Mouse (Mus musculus): Measurements from ENCODE around the gene Sapcd2.
A peak's percentile ranks its signal among the peaks of the same experiment; 100 is the strongest.

The Sapcd2 gene

DNA sequence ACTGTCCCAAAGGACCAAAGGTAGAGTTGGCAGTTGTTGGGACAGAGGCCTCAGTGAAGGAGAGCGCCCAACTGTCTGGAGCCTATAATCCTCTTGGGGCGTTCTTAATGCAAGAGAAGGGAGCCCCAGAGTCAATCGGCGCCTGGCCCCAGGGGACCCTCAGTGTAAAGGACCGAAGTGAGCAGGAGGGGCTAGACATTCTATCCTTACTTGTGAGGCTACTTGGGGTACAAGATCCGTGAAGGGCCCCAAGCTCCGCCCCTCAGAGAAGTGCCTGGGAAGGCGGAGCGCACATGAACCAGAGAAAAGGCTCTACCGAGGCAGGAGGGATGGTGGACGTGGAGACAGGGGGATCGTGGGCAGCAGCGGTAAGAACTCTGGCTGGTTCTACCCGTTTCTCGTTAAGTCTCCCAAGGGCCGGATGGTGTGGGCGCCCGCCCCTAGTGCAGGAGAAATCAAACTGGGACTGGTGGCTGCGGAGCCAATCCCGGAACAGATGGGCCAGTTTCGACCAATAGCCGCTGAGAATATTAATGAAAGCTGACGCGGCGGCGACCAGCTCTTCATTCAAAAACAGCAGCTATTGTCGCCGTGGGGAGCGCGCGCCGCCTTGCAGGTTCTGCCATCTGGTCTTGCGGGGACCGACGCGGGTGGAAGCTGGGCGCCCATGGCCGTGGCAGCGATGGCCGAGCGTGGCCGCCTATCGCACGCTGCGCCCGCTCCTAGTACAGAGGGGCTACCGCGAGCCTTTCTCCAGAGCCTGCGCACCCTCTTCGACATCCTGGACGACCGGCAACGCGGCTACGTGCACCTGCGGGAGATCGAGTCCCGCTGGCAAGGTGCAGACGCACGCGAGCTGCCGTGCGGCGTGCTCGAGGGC lies at the start of gene Sapcd2:
Sapcd2 (plus strand) TSS at position 558 of the 880 bp plus-strand sequence.
- peak; percentile 82 for DNase-seq (ENCODE audit: low spot score)

DNA sequence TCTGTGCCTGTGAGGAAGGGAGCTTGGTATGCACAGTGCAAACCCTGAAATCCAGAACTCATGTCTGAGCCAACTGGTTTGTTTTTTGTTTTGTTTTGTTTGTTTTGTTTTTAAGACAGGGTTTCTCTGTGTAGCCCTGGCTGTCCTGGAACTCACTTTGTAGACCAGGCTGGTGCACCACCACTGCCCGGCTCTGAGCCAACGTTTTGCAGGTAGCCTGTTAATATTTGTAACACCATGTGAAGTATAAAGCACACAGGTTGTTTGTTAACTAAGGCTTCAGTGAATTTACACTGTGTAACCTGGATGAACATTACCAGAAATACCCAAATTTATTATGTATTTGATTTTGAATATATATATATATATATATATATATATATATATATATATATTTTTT lies 46.1 kb upstream of the Sapcd2 start:
- DNase-seq (ENCODE audit: low spot score) = no peak

DNA sequence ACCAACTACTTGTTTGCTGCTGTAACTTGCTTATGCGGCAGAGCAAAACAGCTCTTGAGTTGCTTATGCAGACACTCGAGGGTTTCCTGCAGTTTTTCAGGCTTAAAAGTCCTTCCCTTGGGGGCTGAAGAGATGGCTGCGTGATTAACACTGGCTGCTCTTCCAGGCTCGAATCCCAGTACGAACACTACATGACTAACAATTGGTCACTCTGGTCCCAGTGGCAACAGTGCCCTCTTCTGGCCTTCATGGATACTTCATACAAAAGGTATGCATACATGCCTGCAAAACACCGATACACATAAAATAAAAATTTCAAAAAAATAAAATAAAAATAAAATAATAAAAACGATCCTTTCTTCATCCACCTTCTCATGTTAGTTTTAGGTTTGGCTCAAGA lies 43.7 kb upstream of the Sapcd2 start:
- no peak for DNase-seq (ENCODE audit: low spot score)

DNA sequence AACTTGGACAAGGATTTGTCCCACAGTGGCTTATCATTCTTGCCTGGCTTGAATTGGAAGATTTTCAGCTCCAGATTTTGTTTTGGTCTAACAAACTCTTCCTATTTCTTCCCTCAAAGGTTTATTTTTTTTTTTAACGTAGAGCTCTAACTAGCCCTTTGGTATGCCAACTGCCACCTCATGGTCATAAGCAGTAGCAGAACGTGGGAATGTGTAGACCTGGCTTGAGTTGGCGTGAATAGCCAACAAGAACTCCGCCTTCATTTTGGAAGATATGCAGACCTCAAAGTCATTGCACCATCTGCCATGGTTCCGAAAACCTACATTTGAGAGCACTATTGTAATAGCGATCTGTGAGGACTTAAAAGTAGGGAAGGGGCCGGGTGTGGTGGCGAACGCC lies 40.7 kb upstream of the Sapcd2 start:
- DNase-seq (ENCODE audit: low spot score) = no peak

- DNase-seq (ENCODE audit: low spot score) = peak; percentile 100
These were observed 39.6 kb upstream of the Sapcd2 start, which contains the start of gene Man1b1 for GRCm38 (mm10) chr2:25332286-25333160. Gene Man1b1, plus strand, starts transcription at chr2:25332338.

DNA sequence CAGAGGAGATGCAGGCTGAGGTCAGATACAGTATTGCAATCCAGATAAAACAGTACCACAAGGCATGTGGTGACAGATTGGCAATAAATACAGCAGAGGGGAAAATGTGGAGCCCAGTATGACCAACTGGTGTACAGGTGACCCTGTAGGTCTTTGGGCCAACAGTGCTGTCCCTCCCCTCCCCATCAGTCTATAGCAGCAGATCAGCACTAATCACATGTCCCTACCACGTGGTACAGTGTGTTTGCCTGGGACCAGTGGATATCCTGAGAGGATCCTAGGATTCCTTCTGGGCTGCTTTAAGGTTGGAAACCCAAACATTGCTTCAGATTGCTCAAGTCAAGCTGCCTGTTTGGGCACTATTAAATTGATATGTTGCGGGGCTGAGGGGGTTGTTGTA lies 38.6 kb upstream of the Sapcd2 start:
- no peak for DNase-seq (ENCODE audit: low spot score)

DNA sequence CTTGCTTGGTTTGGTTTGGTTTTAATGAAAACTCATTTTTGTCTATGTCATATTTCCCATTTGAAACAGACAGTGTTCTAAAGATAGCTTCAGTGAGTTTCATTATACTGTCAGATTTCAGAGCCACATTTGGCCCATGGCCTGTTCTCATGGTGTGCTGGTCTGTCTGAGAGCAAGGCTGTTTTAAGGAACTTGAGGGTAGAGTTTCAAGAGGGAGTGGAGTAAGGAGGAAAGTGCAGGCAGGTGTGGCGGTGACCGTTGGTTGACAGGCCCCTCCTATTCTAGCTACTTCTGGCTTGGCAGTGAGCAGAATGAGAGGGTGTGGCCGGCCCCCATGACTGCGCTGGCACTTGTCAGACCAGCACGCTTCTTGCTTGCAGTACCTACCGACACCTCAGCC lies 33.8 kb upstream of the Sapcd2 start:
- DNase-seq (ENCODE audit: low spot score) = no peak

DNA sequence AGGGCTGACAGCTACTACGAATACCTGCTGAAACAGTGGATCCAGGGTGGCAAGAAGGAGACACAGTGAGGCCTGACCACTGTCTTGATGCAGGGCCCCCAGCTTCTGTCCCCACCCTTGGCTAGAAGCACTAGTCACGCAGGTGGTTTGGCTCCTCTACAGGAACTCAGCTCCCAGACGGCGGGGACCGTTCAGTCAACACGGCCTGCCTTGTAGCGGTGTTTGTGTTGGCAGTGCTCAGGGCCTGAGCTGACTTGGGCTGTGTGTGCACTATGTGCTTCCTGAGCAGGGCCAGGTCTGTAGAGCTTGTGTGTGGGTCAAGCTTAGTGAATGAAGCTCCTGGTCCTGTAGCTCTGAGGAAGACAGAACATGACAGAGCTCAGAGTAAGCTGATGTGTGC lies 24.0 kb upstream of the Sapcd2 start:
- no peak for DNase-seq (ENCODE audit: low spot score)

DNA sequence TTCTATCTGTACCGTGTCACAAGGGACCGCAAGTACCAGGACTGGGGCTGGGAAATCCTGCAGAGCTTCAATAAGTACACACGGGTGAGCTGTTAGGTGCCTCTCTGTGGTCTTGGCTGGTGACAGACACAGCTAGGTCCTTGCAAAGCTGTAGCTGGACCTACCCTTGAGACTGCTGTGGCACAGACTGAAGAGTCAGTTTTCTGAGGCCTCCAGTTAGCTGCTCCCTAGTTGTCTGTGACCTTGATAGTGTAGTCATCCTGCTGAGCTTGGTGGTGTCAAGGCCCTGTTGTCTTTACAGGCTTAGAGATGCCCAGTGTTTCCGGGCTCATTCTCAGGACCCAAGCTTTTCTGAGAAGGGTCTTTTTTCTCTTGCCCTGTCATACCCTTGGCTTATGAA lies 22.6 kb upstream of the Sapcd2 start:
- DNase-seq (ENCODE audit: low spot score) = no peak

GRCm38 (mm10) chr2:25350701-25351100 lies 21.4 kb upstream of the Sapcd2 start:
- DNase-seq (ENCODE audit: low spot score) = no peak

DNA sequence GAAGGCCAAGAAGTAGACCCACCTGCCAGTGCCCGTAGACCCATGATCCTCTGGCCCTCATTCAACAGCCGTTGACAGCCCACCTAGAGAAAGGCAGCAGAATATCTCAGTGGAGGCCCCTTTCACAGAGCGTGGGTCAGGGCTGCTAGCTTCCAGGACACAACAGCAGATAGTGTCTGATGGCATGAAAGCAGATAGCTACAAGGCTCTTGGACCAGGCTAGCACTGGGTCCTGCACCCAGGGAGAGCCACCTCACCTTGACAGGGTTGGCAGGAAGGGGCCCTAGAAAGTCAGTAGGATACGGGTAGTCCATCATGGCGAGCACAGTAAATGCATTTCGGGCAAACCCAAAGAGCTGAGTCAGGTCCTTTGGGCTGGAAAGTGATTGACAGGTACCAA lies 17.9 kb upstream of the Sapcd2 start:
- no peak for DNase-seq (ENCODE audit: low spot score)

DNA sequence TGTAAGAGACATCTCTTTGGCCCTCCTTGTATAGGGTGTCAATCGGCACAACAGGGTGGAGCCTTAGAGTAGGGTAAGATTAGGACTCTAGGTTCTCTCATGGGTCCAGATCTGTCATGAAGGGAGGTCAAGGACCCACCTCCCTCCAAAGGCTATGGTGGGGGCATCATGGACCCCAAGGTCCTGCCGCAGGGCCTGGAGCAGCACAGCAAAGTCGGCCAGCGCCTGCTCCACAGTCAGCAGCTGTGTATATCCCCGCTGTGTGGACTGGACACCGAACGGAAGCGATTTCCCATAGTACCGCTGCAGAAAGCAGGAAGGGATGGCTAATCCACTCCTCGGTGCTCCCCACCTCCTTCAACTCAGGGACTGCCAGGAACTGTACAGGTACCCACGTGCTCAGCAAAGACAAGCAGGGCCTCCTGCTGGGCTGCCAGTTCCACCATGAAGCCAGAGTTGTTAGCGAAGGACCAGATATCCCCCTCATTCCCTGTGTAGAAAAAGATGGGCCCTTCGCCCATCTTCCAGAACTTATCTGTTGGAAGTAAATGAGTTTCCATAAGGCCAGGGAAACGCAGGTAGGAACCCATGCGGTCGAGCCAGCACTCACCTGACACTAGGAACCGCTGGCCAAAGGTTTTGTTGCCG lies 16.6 kb upstream of the Sapcd2 start:
- no peak for DNase-seq (ENCODE audit: low spot score)

- peak; percentile 89 for DNase-seq (ENCODE audit: low spot score)
These were observed 15.7 kb upstream of the Sapcd2 start, which contains the start of gene Dpp7 for GRCm38 (mm10) chr2:25356208-25357079. Gene Dpp7, minus strand, starts transcription at chr2:25356359.

DNA sequence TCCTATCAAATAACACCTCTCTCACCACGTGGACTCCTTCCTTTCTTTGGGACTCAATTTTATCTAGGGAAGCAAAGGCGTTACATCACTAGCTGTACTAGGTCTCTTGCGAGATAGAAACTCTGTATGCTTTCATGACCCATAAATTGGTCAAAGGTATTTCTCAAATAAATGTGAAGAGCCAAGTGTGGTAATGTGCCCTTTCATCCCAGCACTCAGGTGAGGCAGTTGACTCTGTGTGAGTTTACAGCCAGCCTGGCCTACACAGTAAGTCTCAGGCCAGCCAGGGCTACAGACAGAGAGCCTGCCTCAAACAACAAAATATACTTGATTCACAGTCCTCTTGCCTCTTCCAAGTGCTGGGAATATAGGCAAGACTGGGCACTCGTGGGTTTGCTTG lies 12.3 kb upstream of the Sapcd2 start:
- no peak for DNase-seq (ENCODE audit: low spot score)

DNA sequence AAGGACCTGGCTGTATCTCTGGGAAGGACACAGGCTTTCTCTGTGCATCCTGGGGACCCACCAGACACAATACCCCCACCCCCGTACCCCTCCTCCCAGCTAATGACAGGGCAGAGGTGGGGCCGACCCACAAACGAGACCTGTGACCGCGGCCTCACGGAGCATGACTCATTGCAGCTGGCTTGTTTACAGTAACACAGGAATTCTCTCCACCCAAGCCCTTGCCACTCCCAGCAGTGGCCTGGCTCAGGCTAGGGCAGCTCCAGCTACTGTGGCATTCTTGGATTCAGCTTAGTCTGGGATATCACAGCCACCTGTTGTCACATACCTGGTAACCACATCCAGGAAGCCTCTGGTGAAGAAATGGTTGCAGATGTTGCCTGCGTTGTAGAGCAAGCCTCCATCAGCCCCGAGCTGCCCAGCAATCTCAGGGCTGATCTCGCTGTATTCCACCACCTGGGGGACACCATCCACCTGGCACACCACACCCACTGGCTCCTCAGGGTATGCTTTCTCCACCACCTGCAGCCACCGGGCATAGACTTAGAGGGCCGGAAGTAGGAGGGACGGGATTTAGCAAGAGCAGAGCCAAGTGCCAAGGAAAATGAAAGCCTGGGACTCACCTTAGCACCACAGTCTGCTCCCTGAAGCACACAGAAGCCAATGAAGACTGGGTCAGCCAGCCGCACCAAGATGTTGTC lies 8.5 kb upstream of the Sapcd2 start:
- no peak for DNase-seq (ENCODE audit: low spot score)

DNA sequence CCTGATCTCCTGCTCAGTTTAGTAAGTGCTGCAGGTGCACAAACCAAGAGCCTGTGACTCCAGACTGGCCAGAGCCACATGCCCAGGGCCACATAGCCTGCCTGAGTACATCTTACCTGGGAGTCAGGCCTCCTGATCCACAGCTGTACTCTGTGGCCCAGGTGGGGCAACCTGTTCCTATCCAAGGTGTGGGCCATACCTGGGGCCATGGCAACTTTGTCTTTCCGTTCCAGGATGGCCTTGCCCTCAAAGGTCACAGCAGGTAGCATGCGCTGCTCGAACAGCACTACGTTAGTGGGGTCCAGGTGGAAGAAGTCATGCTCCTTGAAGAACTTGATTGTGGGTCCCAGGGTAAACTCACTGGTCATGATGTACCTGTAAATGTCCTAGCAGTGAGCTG lies 7.8 kb upstream of the Sapcd2 start:
- DNase-seq (ENCODE audit: low spot score) = no peak

DNA sequence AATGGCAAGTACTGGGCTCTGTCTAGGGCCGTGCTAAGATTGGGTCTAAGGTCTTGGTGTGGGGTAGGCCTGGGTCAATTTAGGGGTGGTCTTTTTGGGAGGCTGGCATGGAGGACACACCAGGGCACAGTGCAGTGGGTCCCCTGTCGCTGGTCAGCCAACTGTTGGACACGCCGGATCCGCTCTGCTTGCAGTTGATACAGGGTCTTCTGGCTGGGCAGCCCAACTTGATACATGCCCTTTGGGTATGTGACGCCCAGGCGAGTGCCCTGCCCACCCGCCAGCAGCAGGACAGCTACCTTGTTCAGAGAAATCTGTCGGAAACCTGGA lies 7.4 kb upstream of the Sapcd2 start:
- no peak for DNase-seq (ENCODE audit: low spot score)

- DNase-seq (ENCODE audit: low spot score) = peak; percentile 89
These were observed 6.9 kb upstream of the Sapcd2 start, which contains the start of gene Uap1l1 for GRCm38 (mm10) chr2:25365091-25365761. Gene Uap1l1, minus strand, starts transcription at chr2:25365682.

- no peak for DNase-seq (ENCODE audit: low spot score)
These were observed 2.1 kb upstream of the Sapcd2 start for GRCm38 (mm10) chr2:25369996-25370395.
